Mouse (Mus musculus) heart, adult 2 months (tissue): ENCODE results near the gene Creg2. TPM values are rescaled to one million over a fixed set of nuclear protein-coding genes. Genes with fewer than 3 reads are reported as not detected.

Experiments
- DNase-seq, 2 experiments: peaks; one replicate each; pipeline ENCODE4 v3.0.0; 2021
- H3K27ac ChIP-seq: fragments of 200-600 bp; 2 replicates; pipeline ENCODE4 v1.8.1; 2022
- H3K27me3 ChIP-seq: fragments of 200-500 bp; 2 replicates; pipeline ENCODE4 v1.6.1; 2012; ENCODE audit warnings: mild to moderate bottlenecking, low read length, inconsistent platforms, mixed read lengths; ENCODE audit not compliant: control insufficient read depth, insufficient read depth
- H3K36me3 ChIP-seq: fragments of 200-500 bp; 2 replicates; pipeline ENCODE4 v1.6.1; 2012; ENCODE audit warnings: low read length, inconsistent platforms; ENCODE audit not compliant: control insufficient read depth, insufficient read depth
- H3K4me1 ChIP-seq: fragments of 200-500 bp; 2 replicates; pipeline ENCODE4 v1.6.1; 2011; ENCODE audit warnings: low read length; ENCODE audit not compliant: control insufficient read depth, insufficient read depth
- H3K4me3 ChIP-seq: fragments of 200-600 bp; 2 replicates; pipeline ENCODE4 v1.8.1; 2022
- H3K79me2 ChIP-seq: fragments of 200-500 bp; replicated peaks from 2 replicates; pipeline ENCODE4 v1.6.1; 2012; ENCODE audit warnings: mild to moderate bottlenecking, inconsistent platforms, low read length, moderate library complexity, mixed read lengths; ENCODE audit not compliant: control insufficient read depth, insufficient read depth
- H3K9ac ChIP-seq: fragments of 200-500 bp; 2 replicates; pipeline ENCODE4 v1.6.1; 2012; ENCODE audit warnings: low read depth, mild to moderate bottlenecking, control low read depth, inconsistent platforms, low read length, mixed read lengths
- CTCF ChIP-seq: fragments of 200-600 bp; IDR thresholded peaks from 2 replicates; pipeline ENCODE4 v1.8.1; 2022; ENCODE audit warnings: antibody characterized with exemption, mild to moderate bottlenecking, moderate library complexity
- EP300 ChIP-seq: fragments of 200-500 bp; IDR thresholded peaks from 2 replicates; pipeline ENCODE4 v1.6.1; 2011; ENCODE audit warnings: low read depth, low read length, control low read depth; ENCODE audit not compliant: insufficient read depth
- POLR2A ChIP-seq: fragments of 200-500 bp; IDR thresholded peaks from 2 replicates; pipeline ENCODE4 v1.6.1; 2011; ENCODE audit warnings: mild to moderate bottlenecking, low read depth, low read length, control low read depth; ENCODE audit not compliant: insufficient read depth
- WGBS: fragments of 180-500 bp; shearing (Covaris S2); methylation state at CpG from one replicate; pipeline ENCODE4 v1.1.7; 2018; 5-methylcytosine and 5-hydroxymethylcytosine counted together
- intact Hi-C: fragments of 180-260 bp; cut with DNase I; formaldehyde crosslinking; loops from one replicate; pipeline ENCODE4 v1.15.1; 2025
- polyA plus RNA-seq: library from polyadenylated mRNA; depleted of rRNA; stranded (reverse); fragments of >200 nt; gene quantifications from 2 replicates; pipeline ENCODE4 v1.2.3, GENCODE M21; 2012; rRNA removed
- total RNA-seq, 2 experiments: library from RNA; stranded (reverse); gene quantifications; 2 replicates each; pipeline ENCODE4 v1.2.3; 2021

Gene Creg2
- total and polyA plus RNA-seq, 3 experiments = 0.05 TPM; not detected in 2

DNA sequence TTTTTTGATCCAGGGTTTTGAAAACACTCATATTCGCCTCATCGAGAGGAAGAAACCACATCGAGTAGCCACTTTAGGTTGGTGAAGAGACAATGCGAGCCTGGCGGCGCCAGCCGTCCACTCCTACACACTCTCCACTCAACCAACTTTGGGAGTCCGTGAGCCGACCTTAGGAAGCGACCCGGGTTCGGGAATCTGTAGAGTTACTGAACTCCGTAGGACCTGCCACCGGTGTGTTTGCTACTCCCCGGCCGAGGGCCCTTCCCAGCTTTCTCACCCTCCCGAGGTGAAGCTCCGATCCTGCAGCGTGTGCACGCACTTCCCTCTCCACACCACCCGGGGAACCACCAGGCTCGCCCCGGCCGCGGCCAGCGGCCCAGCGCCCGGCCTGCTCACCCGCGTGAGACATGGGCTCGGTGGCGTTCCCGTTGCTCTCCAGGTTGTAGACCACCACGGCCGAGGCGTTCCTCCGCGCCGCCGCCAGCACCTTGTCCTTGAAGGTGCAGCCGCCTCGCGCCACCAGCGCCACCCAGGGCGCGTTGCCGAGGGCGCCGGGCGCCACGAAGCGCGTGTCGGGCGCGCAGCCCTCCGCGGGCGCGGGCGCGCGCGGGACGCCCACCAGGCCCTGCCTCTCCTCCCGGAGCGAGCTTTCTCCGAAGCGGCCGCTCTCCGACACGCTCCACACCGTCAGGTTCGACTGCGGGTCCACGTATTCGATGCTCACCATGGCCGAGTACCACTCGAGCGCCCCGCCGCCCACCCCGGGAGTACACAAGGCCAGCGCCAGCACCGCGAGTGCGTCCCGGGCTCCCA lies 74.6 kb downstream of the Creg2 start:
- under 1% methylated on average over 87 of the region's 88 CpGs for WGBS

DNA sequence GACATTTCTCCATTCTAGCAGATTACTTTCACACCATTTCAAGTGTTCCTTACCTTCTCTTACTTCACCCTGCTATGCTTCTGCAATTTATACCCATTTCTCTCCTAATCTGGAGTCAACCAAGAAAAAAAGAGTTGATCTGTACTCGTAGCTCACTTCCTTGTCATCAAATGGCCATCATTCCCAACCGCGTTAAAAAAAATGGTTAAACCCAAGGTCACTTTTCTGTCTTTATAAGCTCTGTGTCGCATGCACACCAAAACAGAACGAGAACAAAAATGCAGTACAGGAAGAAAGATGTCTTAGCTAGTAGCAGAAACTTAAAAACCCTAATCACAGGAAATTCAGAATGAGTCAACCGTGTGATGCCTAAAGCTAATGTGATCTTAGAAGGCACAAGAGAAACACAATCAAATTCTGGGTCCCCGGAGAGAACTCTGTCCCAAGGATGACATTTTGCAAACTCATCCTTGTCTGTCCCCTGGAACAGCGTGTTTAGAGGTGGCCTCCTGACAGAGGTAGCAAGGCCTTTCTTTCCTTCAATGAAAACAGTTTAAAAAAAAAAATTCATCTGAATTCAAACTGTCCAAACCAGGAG lies 75.4 kb downstream of the Creg2 start:
- Histone ChIP-seq H3K27ac (peak overlapping the region; percentile 86), H3K27me3 (no peaks in the 10 kb centered on the region), H3K4me1 (peaks cover 2% of the 10 kb centered on the region), H3K79me2 (no peaks in the 10 kb centered on the region), H3K9ac (peak overlapping the region; percentile 90; the same call in 1 of the 2 replicates), H3K36me3 (no peaks in the 10 kb centered on the region), H3K4me3 (peak overlapping the region; percentile 73)
- 27% methylated on average over 8 of the region's 8 CpGs for WGBS
- DNase-seq = no peak
- no peak for TF ChIP-seq POLR2A
- intact Hi-C loops = no loop called here

More for the DNA sequence above, 74.6 kb downstream of the Creg2 start:
- peak overlapping the region; percentile 86 for H3K27ac ChIP-seq
- no peaks in the 10 kb centered on the region for H3K36me3 ChIP-seq
- no peaks in the 10 kb centered on the region for H3K27me3 ChIP-seq
- peak overlapping the region; percentile 90 for H3K9ac ChIP-seq
- TF ChIP-seq CTCF (peak; percentile 30; the same call in 1 of the 2 replicates), EP300 (no peak)
- peaks cover 2% of the 10 kb centered on the region for H3K4me1 ChIP-seq
- peak in 1 of 2 experiments; percentile 75 for DNase-seq
- intact Hi-C loops = loop anchor here (1.0 kb wide), 1 partner anchor 41 kb away; no protein-coding TSS in a partner anchor
- H3K79me2 ChIP-seq = no peaks in the 10 kb centered on the region
- peak overlapping the region; percentile 73 for H3K4me3 ChIP-seq

DNA sequence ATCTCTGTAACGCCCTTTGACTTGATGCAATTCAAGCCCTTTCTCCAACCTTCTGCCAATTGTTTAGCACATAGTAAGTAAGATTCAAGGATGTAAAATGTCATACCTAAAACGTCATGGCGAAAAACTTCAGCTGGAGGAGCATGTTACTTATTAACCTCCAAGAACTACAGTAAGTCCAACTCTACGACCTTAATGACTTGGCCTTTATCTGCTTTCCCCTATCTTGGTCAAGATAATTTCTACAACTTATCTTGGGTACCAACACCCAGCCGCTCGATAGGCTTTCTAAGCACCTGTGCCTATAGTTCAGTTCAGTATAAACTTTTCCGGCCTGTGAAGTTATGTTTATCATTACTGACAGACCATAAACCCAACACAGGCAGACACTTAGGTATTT lies 77.4 kb downstream of the Creg2 start:
- WGBS = 83% methylated on average over 7 of the region's 7 CpGs
- intact Hi-C loops = no loop called here

DNA sequence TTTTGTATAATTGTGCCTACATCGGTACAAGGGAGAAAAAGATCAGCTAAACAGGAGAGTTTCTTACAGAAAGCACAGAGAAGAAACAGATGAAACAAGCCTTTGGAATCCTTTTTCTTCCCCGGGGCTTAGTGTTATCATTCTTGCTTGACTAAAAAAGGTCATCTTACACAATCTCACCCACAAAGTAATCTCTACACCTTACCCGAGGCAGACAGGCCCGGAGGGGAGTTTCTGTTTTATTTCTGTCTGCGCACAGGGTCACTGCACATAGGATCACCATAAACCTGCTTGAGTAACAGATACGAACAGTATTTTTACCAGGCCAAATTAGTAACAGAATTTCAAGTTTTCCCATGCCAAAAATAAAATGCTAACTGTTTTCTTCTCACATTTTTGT lies 79.6 kb downstream of the Creg2 start:
- H3K27me3 ChIP-seq = no peaks in the 10 kb centered on the region
- no peak for DNase-seq
- TF ChIP-seq EP300 = no peak
- TF ChIP-seq POLR2A = no peak
- TF ChIP-seq CTCF = no peak

More for the DNA sequence above, 77.4 kb downstream of the Creg2 start:
- H3K27ac ChIP-seq = no peak overlapping the region
- DNase-seq = no peak
- H3K4me1 ChIP-seq = peaks cover 2% of the 10 kb centered on the region
- TF ChIP-seq CTCF (no peak), EP300 (no peak), POLR2A (no peak)
- no peak overlapping the region for H3K9ac ChIP-seq
- H3K79me2 ChIP-seq = no peaks in the 10 kb centered on the region; the same call in 1 of the 2 replicates
- no peak overlapping the region for H3K4me3 ChIP-seq
- H3K27me3 ChIP-seq = no peaks in the 10 kb centered on the region
- H3K36me3 ChIP-seq = no peaks in the 10 kb centered on the region

More for the DNA sequence above, 79.6 kb downstream of the Creg2 start:
- Histone ChIP-seq H3K4me1 (peaks cover 2% of the 10 kb centered on the region), H3K79me2 (no peaks in the 10 kb centered on the region; the same call in 1 of the 2 replicates), H3K9ac (no peak overlapping the region), H3K4me3 (no peak overlapping the region), H3K36me3 (no peaks in the 10 kb centered on the region), H3K27ac (no peak overlapping the region)
- intact Hi-C loops = no loop called here
- 54% methylated on average over 6 of the region's 6 CpGs for WGBS

Other genes starting within 250 kb of the Creg2 start
- gene Tbc1d8, start 172.7 kb downstream of the Creg2 start, total RNA-seq = 1 to 10 TPM; 5.2 to 6.1 TPM
- 6.3 and 8.3 TPM in 2 replicates for gene Tbc1d8, start 172.7 kb downstream of the Creg2 start, polyA plus RNA-seq
- 10 to 100 TPM; 13.2 to 15.6 TPM for gene Cnot11, start 116.5 kb downstream of the Creg2 start, total RNA-seq
- gene Cnot11, start 116.5 kb downstream of the Creg2 start, polyA plus RNA-seq = 9.8 and 11.9 TPM in 2 replicates
- 1 to 10 TPM; 7.0 to 8.5 TPM for gene Rnf149, start 74.1 kb downstream of the Creg2 start, total RNA-seq
- gene Rnf149, start 74.1 kb downstream of the Creg2 start, polyA plus RNA-seq = 3.6 and 5.7 TPM in 2 replicates
- under 1 TPM; 0.20 to 0.26 TPM for gene Rfx8, start 69.5 kb upstream of the Creg2 start, total RNA-seq
- gene Rfx8, start 69.5 kb upstream of the Creg2 start, polyA plus RNA-seq = 0.35 and 0.47 TPM in 2 replicates
- 1 to 10 TPM; 9.1 to 9.2 TPM for gene Gm3646, start 153.9 kb upstream of the Creg2 start, total RNA-seq
- gene Gm3646, start 153.9 kb upstream of the Creg2 start, polyA plus RNA-seq = 1.9 and 4.7 TPM in 2 replicates
- 100 to 1,000 TPM; 129 to 134 TPM for gene Map4k4, start 249.4 kb upstream of the Creg2 start, total RNA-seq
- gene Map4k4, start 249.4 kb upstream of the Creg2 start, polyA plus RNA-seq = 85.2 and 133 TPM in 2 replicates